Mouse (Mus musculus) 416B (cell line): ENCODE results near the gene Atg101.
"Not testable (repeated sequence)": the region's sequence is repeated elsewhere in the genome, so short reads cannot be mapped to it uniquely, and the experiment has no call there.

ENCODE experiments used
- DNase-seq: peaks from one replicate; pipeline ENCODE4 v3.0.0; 2011; ENCODE audit warnings: low read depth

Gene Atg101

GRCm38 (mm10) chr15:101315378-101315777 lies 31.3 kb downstream of the Atg101 start:
- no peak for DNase-seq

- peak; percentile 98 for DNase-seq
Observed at GRCm38 (mm10) chr15:101315832-101316231, 31.8 kb downstream of the Atg101 start.

- peak; percentile 59 for DNase-seq
Observed at GRCm38 (mm10) chr15:101316279-101316912, 32.3 kb downstream of the Atg101 start.

GRCm38 (mm10) chr15:101316913-101317813 lies 33.1 kb downstream of the Atg101 start:
- DNase-seq, result no peak

- DNase-seq, result peak; percentile 95
Observed at GRCm38 (mm10) chr15:101317814-101318500, 33.9 kb downstream of the Atg101 start.

- DNase-seq, result no peak
Observed at GRCm38 (mm10) chr15:101318889-101319765, 35.1 kb downstream of the Atg101 start.

GRCm38 (mm10) chr15:101320010-101320617 lies 36.0 kb downstream of the Atg101 start:
- DNase-seq, result peak; percentile 71

GRCm38 (mm10) chr15:101320618-101321041 lies 36.6 kb downstream of the Atg101 start:
- peak; percentile 99 for DNase-seq

GRCm38 (mm10) chr15:101321126-101321525 lies 37.1 kb downstream of the Atg101 start:
- peak; percentile 71 for DNase-seq

GRCm38 (mm10) chr15:101322106-101322505 lies 38.0 kb downstream of the Atg101 start:
- DNase-seq, result no peak

GRCm38 (mm10) chr15:101322640-101323039 lies 38.6 kb downstream of the Atg101 start:
- no peak for DNase-seq

GRCm38 (mm10) chr15:101323511-101323910 lies 39.4 kb downstream of the Atg101 start:
- DNase-seq, result peak; percentile 62

- not testable (repeated sequence) for DNase-seq
Observed at GRCm38 (mm10) chr15:101324409-101324808, 40.3 kb downstream of the Atg101 start.

- DNase-seq, result peak; percentile 95
Observed at GRCm38 (mm10) chr15:101325991-101326534, 42.0 kb downstream of the Atg101 start.

- peak; percentile 95 for DNase-seq
Observed at GRCm38 (mm10) chr15:101327282-101327681, 43.2 kb downstream of the Atg101 start.

GRCm38 (mm10) chr15:101328876-101329563 lies 44.9 kb downstream of the Atg101 start:
- DNase-seq, result no peak

GRCm38 (mm10) chr15:101329564-101329892 lies 45.5 kb downstream of the Atg101 start:
- DNase-seq, result no peak

GRCm38 (mm10) chr15:101331090-101331489 lies 47.0 kb downstream of the Atg101 start:
- no peak for DNase-seq

- DNase-seq, result no peak
Observed at GRCm38 (mm10) chr15:101332370-101332769, 48.3 kb downstream of the Atg101 start.

- no peak for DNase-seq
Observed at GRCm38 (mm10) chr15:101333165-101333564, 49.1 kb downstream of the Atg101 start.
